Mouse (Mus musculus): ENCODE results near the gene Golph3.
A peak's percentile ranks its signal among the peaks of the same experiment; 100 is the strongest.

Gene Golph3

DNA sequence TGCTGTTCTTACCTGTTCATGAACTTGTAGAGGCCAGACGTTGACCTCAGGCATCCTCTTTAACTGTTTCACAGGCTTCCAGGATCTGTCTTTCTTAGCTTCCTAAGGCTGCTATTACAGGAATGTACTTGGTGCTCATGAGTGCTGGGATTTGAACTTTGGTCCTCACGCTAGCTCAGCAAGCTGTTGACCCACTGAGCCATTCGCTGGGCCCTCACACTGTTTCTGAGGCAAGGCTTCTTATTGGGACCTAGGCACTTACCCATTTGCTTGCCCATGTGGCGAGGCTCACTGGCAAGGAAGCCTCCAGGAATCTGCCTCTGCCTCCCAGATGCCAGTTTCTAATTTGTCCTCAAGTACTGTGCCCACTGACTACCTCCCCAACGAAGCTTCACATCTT is 1.4 kb upstream of the Golph3 start:
- peak; percentile 20 to 61 for DNase-seq

DNA sequence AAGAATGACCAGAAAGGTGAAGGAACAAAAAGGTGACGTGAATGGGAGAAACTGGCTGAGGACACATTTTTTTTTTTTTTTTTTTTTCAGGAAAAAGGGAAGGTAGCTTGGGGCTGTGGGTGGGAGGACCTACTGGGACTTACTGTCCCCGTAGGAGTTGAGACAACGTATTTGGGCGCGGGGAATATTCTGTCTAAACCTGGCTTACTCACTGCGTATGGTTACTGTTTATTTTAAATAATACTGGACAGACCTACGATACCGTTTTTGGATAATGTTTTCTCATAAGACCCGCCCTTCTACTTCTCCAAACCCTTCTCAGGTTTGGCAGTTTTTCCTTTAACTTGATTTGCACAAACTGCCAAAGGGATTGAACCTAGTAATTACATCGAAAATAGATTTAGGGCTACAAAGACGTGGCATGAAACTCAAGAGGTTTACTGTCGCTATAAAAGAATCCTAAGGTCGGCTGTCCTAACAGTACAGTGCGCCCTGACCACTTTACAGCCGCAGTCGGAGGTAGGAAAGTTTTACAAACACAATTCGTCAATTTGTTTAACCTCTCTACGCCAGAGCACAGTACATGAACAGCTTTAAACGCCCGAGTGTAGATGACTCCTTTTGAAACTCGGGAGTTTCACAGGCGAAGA is 684 bp upstream of the Golph3 start:
- no peak for DNase-seq

DNA sequence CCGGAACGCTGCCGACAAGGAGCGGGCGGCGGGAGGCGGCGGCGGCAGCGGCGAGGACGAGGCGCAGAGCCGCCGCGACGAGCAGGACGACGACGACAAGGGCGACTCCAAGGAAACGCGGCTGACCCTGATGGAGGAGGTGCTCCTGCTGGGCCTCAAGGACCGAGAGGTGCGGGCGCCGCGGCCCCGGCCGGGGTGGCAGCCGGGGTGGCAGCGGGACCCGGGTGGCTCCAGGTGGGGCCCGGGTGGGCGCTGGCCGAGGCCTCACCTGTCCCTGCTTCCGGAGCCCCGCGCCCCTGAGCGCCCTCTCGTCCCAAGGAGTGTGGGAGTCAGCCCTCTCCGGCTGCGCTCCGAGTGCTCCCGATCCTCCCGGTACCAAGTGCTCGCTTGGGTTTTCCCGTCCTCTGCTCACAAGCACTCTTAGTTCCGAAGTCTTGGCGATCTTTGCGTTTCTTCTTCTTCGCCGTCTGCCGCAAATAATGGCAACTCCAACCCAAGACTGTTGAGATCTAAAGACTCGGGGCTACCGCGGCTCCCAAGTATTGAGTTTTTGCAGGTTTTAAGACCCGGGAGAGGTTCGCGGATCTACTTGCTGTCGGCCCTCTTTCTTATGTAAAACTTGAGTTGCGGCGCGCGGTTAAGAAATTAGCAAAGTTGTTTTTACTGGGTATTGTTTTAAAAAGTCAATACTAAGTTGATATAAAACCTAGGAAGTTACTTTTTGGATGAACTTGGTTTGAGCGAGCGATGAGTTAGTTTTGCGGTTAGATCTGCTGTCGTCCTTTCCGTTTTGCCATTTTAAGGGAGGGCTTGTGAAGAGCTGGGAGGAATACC is 755 bp downstream of the Golph3 start, which contains the start of gene 1810049J17Rik:
Gene 1810049J17Rik, minus strand, starts transcription at position 112 of the 834 bp plus-strand sequence.
- DNase-seq, result peak; percentile 20 to 70

DNA sequence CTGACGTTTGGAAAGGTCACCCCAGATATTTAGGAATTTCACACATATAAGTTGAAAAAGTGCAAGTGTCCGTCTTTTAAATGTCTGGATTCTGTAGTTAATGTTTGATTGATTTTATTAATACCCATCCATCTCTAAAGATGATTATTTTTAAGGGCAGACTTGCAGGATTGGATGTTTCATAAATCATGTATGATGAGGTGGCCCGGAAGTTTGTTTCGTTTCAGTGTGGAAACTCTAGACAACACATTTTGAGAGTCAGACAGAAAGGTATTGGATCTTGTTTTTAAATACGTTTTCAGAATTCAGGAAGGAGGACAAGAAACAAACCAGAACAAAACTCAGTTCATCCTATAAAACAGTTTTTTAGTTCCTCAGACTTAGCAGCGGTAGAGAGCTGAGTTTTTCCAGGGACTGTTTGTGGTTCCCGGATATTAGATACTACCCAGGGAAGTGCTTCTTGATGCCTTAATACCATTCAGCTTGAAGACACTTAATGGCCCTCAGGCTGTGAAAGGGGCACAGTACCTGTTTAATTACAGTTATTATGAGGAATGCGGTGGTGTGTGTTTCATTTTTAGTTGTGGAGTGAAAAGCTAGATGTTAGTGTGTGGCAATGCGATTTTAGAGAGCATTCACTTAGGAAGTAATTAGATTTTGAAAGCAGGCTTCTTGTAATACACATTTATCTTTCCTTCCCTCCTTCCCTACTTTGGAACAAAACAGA is 1.6 kb downstream of the Golph3 start:
- DNase-seq, result no peak

DNA sequence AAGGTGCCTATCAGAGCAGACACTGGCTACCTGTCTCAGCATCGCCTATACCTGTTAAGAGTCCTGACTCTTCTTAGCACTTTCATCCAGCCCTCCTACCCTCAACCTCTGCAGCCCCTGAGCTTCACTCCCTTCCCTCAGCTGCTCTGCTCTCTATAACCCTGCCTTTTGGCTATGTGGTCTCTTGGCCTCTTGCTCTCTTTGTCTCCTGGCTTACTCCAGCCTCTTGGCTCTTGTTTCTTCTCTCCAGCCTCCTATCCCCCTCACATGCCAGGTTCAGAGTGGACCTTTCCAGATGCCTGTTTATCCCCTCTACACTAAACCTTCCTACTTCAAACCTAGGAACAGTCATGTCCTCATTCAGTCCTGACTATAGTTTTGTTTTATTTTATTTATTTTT is 3.1 kb downstream of the Golph3 start:
- no peak for DNase-seq

DNA sequence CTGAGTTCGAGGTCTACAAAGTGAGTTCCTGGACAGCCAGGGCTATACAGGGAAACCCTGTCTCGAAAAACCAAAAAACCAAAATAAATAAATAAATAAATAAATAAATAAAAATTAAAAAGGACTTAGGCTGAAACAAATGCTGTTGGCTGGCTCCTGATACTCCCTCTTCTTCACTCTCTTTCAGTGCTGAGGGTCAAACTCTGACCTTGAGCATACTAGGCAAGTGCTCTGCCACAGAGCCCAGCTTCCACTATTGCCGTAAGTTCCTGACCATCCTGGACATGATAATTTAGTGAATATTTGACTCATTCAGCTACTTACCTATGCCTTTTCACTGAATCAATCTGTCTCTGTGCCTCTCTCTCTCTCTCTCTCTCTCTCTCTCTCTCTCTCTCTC is 9.1 kb downstream of the Golph3 start:
- DNase-seq, result no peak

DNA sequence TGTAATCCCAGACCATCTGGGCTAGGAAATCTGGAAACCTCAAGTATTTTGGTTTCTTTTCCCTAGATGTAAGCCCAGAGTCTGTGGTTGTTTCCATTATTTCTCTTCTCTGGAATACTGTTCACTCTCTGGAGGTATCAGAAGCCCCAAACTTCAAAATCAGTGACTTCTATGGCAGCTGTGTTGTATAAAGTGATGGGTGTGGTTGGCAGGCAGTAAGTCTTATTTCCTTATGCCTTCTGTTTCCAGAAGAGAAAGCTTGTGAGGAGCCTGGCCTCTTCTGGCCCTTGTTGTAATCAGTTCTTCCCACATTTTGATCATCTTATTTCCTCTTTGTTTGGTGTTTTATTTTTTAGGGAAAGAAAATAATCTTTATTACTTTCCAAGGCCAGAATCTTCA is 9.6 kb downstream of the Golph3 start:
- DNase-seq, result no peak

DNA sequence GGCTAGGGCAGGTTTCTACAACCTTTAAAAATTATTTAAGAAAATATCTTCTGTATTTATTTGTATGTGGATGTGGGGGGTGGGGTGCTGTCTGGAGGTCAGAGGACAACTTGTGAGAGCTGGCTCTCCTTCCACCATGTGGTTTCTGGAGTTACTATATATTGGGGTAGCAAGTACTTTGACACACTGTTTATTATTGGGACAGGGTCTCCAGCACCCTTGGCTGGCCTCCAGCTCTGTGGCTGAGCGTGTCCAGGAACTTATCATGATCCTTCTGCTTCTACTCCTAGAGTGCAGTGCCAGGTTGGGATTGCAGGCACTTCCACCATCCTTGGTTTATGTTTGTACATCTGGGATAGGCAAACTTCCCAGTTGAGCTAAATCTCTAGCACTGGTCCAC is 10.1 kb downstream of the Golph3 start:
- no peak for DNase-seq

DNA sequence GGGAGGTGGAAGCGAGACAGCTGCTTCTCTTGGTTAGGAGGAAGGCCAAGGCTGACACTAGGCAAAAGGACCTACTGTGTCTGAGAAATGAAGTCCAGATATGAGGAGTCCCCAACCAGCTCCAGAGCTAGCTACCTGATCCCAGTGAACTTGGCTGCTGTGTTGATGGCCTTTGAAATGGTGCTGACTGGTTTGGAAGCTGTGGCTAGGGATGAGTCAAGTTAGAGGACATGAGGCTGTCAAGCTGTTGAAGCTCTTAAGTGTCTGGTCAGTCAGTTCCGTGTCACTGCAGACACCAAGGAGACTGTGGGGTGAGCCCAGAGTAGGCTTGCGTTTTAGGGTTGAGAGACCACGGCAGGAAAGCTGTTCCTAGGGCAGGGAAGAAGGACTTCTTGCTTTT is 13.1 kb downstream of the Golph3 start:
- DNase-seq, result no peak

DNA sequence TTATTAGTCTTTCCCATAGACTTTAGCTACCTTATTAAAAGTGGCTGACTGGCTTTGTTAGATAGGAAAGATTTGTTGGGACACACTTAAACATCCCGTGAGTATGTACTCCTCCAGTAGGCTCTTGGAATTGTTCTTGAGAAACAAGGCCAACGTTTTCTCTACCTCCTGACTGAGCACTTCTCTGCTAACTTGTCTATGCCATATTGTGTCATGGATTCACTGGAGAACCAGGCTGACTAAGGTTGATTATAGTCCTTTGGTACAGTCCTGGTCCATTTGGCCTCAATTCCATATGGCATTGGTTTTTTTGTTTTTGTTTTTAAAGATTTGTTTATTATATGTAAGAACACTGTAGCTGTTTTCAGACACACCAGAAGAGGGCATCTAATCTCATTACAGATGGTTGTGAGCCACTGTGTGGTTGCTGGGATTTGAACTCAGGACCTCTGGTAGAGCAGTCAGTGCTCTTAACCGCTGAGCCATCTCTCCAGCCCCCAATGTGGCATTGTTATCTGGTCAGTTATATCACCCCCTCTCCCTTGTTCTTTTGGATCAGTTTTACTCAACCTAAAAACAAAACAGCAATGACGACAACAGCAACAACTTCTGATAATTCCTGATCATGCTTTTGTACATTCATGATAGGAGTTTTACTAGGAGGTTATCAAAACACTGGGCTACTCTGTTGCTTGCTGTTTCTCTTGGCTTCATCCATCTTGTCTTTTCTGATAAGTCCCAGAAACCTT is 16.0 kb downstream of the Golph3 start:
- no peak for DNase-seq

DNA sequence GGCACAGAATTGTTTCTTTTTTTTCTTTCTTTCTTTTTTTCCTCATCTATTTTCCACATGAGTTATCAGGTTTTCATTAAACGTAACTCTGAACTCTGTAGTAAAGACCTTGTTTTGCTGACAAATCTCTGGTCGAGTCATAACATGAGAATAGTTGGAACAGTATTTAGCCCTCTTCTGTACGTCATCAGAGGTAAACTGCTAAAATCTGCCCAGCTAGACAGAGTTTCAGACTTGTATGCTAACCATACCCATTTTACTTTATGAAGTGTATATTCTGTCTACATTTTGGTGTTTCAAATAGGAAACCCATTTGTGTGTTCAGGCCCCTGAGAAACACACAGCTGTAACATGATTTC is 16.5 kb downstream of the Golph3 start:
- no peak for DNase-seq

DNA sequence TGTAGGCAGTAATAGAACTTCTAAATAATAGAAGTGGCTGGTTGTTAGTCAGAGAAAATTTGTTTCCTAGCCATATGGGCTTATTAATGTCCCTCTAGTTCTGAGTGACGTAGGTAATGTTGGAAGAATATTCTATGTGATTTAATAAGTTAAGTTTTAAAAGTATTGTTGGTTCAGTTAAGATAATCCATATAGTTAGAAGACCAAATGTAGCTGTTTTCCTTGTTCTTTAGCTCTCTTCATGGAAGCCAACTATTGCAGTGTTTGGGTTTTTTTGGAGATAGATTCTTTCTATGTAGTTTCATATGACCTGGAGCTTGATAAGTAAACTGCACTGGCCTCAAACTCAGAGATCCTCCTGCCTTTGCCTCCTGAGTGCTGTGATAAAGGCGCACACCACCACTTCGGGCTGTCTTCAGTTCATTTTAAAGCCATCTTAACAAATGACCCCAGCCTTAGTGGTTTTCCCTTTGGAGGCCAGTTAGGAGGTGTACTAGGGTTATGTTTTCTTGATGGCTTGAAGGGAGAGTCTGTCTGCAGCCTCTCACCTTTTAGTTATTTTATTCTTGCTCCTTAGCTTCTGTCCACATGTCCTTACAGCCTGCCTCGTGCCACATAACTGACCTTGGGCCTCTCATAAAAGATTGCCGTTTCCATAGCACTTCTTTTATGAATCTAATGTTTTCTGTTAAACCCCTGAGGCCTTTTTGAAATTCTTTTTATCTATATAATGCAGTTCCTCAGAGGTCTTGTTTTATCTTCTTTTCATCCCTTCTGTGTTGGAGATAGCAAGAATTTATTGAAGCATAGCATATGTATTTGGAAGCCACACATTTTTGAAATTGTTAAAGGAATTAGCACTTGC is 19.5 kb downstream of the Golph3 start:
- no peak for DNase-seq

DNA sequence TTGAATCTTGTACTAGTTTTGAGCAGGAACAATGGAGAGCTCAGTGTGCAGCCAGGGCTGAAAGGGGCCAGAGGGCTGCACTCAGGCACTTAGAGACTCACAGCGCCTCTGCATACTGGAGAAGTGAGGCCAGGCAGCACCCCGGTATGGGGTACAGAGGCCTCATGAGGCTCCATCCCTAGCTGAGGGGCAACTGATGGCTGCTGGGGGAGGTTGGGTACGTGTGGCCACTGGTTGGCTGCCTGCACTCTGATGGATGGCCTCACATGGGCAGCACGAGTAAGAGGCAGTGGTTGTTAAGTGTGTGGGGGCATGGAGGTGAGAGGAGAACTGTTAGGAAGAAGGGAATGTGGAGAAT is 20.1 kb downstream of the Golph3 start:
- DNase-seq, result no peak

DNA sequence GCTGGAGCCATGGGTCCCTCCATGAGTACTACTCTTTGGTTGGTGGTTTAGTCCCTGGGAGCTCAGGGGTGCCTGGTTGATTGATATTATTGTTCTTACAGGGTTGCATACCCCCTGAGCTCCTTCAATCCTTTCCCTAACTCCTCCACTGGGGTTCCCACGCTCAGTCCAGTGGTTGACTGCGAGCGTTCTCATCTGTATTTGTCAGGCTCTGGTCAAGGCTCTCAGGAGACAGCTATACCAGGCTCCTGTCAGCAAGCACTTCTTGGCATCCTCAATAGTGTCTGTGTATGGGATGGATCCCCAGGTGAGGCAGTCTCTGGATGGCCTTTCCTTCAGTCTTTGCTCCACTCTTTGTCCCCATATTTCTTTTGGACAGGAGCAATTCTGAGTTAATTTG is 25.7 kb downstream of the Golph3 start:
- no peak for DNase-seq

DNA sequence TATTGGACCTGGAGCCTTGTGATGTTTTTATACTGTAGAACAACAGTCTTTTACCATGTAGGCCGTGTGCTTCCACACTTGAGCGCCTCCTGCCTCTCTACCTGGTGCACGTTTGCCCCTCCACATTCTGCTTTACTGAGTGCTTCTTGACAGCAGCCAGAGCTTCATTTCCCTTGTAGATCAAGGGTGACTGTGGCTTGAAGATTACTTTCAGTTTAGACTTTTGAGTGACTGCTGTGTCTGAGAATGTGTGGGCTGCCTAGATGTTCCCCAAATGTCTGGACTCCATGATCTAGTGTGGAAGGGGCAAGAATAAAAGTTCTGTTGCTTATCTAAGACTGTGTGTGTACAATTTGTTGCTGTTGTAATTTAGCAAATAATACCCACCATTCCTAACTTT is 27.7 kb downstream of the Golph3 start:
- DNase-seq, result no peak

DNA sequence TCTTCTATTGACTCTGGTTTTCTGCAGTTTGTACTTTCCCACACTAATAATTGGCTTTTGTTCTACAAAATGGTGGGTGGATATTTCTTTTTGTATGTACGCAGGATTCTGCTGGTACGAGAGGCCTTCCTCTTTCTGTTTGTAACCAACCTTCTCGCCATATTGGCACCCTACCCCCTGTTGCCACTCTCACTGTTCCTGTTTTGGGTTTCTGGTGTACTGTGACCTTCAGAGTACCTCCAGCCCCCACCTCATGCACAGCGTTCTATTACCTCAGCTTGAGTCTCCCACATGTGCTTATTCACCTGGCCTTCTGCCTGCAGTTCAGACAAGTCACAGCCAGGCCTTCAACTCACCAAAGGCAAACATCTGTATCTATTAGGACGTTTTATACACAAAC is 28.6 kb downstream of the Golph3 start:
- no peak for DNase-seq

DNA sequence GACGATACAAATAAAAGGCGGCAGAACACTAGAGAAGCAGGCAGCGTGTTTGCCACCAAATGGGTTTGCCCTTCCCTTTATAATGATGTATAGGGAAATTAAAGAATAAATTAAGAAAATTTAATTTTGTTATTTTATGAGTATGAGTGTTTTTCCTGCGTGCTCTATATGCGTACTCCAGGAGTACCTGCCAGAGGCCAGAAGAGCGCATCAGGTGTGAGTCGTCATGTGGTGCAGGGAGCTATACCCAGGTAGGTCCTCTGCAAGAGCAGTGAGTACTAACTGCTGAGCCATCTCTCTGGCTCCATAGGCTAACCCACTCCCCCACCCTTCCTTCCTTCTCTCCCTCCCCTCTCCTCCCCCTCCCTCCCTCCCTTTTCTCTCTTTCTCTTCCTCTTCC is 30.2 kb downstream of the Golph3 start:
- DNase-seq, result no peak

DNA sequence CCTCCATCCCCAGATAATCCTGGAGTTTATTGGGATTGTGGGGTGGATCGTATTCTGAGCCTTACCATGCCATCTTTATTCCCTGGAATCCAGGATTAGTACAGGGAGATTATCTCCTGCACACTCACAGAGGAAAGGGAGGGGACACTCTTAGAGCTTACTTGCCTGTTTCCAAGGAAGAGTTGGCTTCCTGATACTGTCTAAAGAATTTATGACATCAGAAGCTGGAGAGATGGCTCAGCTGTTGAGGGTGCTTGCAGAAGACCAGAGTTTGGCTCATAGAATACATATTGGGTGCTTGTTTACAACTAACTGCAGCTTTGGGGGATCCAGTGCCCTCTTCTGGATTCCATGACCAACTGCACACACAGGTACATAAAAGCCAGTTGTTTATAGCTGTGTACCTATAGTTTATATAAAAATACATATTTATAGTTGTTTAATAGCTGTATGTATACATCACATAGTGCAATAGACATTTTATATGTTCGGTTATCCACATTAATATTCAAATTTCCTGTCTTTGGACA is 33.1 kb downstream of the Golph3 start:
- DNase-seq, result no peak

DNA sequence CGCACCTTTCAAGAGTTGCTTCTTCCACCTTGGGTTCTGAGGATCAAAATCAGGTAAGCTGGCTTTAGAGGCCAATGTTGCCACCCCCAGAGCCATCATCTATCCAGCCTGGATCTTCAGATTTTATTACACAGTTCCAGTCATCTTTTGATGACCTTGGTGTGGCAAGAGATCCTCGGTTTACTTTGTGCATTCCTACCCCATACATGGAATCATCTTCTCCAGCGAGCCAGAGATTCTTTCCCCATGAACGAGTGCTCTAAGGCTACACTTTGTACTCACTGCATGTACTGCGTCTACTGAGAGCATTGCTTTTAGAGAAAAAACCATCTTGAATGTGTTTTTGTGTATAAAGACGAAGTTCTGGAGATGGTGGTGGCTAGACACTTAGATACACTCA is 34.0 kb downstream of the Golph3 start:
- DNase-seq, result no peak

DNA sequence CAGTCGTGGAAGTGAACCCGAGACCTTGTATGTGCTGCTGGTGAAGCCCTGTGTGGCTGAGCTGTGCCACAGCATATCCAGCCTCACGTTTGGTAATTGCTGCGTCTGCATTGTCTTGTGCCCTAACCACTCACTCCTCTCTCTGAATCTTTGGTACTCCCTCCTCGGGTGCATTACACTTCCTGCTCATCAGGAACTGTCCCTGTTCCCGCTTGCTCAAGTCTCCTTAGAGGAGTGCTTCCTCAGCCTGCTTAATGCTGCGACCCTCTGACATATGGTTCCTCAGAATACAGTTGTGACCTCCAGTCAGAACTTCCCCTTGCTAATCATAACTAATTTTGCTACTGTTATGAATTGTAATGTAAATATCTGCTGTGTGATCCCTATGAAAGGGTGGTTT is 34.7 kb downstream of the Golph3 start:
- DNase-seq, result no peak

DNA sequence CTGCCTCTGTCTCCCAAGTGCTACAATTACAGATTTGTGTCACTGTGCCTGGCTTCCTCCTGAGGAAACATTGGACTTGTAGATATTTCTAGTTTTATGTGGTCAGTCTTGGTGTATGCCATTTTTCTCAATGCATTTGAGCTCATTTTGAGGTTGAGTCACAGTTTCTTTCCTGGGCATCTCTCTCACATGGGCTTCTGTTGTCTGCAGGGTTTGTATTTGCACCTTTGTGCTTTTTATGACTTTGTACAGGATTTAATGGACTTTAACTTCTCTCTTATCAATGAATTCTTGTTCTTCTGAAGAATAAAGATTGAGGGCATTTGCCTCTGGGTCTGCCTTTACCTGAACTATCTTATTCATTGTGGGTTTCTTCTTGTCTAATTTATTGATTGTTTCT is 36.2 kb downstream of the Golph3 start:
- no peak for DNase-seq

DNA sequence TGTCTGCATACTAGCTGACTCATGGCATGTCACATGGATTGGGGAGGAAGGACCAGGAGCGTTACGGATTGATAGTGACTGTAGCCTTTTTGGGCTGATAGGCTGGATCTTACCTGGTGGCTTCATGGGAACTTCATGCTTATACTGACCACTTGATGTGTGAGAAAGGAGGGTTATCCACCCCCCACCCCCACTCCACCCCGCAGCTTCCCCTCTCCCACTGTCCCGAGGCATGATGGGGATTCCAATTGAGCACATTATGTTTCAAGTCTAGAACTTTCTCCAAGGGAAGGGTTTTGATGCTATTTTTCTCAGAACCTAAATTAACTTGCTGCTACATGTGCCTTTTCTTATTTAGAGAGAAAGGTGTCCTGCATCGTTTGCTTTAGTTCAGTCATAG is 37.1 kb downstream of the Golph3 start:
- no peak for DNase-seq

Data from kidney, postnatal 25 days (tissue).